In genomic region chr17:29014235-29014634, GRCm38 (mm10) we compare ENCODE assay signal across 17 mouse cellular contexts. TPM values are rescaled to one million over a fixed set of nuclear protein-coding genes. Genes with fewer than 3 reads are reported as not detected.
DNase-seq lines count a peak whose midpoint lies in the region; ATAC-seq lines count a peak whose summit lies in the region.
"Had no signal": no experiment of that assay in that cellular context is flagged by ENCODE, and none has a peak within 500 bp of the region (broad histone marks: within the 10 kb centered on the region; RNA-seq: fewer than 3 reads in every experiment).

No protein-coding gene starts in this region.

- no peak; the same call in 1 of the 2 replicates for ATAC-seq in heart, embryonic 11.5 days (replicated peaks; ENCODE audit: insufficient number of reproducible peaks, low FRiP score, low TSS enrichment)
- no peak for ATAC-seq in hindbrain, embryonic 11.5 days (ENCODE audit: low FRiP score)
- ATAC-seq: activated CD4-positive, CD25-positive, alpha-beta regulatory T cell, adult 4 months; CD4-positive, CD25-positive, alpha-beta regulatory T cell, adult 4 months; forebrain, embryonic 15.5 days had no signal

- DNase-seq in heart, postnatal 25 days (ENCODE audit: low spot score) = no peak
- DNase-seq in kidney, postnatal 4 days = peak; percentile 52 to 55
- DNase-seq in kidney, adult 18-20 months = no peak
- peak; percentile 77 for DNase-seq in NIH3T3 (ENCODE audit: low read depth)
- no peak for DNase-seq in embryonic facial prominence, embryonic 10.5 days (ENCODE audit: low spot score)
- DNase-seq in thymus, postnatal 10 days (ENCODE audit: low spot score in 2 of 2) = no peak
- no peak for DNase-seq in hindbrain, embryonic 11.5 days (ENCODE audit: low spot score)
- DNase-seq: cerebellum, postnatal 36 days; thymus, postnatal 14 days had no signal

- H3K4me2 ChIP-seq in heart, embryonic 11.5 days = no peak overlapping the region
- H3K4me2 ChIP-seq in hindbrain, embryonic 11.5 days (replicated peaks; ENCODE audit: low read depth, low read length) = no peak overlapping the region
- H3K4me2 ChIP-seq: forebrain, embryonic 15.5 days; hindbrain, embryonic 13.5 days; limb, embryonic 13.5 days; midbrain, embryonic 11.5 days had no signal

- H3K36me3 ChIP-seq in heart, embryonic 11.5 days (ENCODE audit: control insufficient read depth, insufficient read depth, low read length) = no peaks in the 10 kb centered on the region
- H3K36me3 ChIP-seq in embryonic facial prominence, embryonic 10.5 days (replicated peaks) = no peaks in the 10 kb centered on the region
- H3K36me3 ChIP-seq in hindbrain, embryonic 11.5 days (ENCODE audit: control insufficient read depth, insufficient read depth, low read length) = no peaks in the 10 kb centered on the region
- H3K36me3 ChIP-seq: forebrain, embryonic 15.5 days; hindbrain, embryonic 13.5 days; limb, embryonic 13.5 days had no signal

- H3K9ac ChIP-seq in heart, embryonic 11.5 days (ENCODE audit: low read depth, low read length) = no peak overlapping the region
- no peak overlapping the region for H3K9ac ChIP-seq in hindbrain, embryonic 11.5 days (ENCODE audit: low read depth, low read length)
- H3K9ac ChIP-seq: forebrain, embryonic 15.5 days; hindbrain, embryonic 13.5 days; limb, embryonic 13.5 days had no signal

- H3K9me3 ChIP-seq in heart, embryonic 11.5 days (replicated peaks; ENCODE audit: control insufficient read depth, low read length) = no peaks in the 10 kb centered on the region
- no peaks in the 10 kb centered on the region for H3K9me3 ChIP-seq in embryonic facial prominence, embryonic 10.5 days
- H3K9me3 ChIP-seq in hindbrain, embryonic 11.5 days (ENCODE audit: control insufficient read depth, low read length) = no peaks in the 10 kb centered on the region
- H3K9me3 ChIP-seq: forebrain, embryonic 15.5 days; hindbrain, embryonic 13.5 days; limb, embryonic 13.5 days had no signal

- no peaks in the 10 kb centered on the region for H3K4me1 ChIP-seq in heart, embryonic 11.5 days (ENCODE audit: control insufficient read depth, insufficient read depth, low read length)
- peaks cover 26% of the 10 kb centered on the region for H3K4me1 ChIP-seq in embryonic facial prominence, embryonic 10.5 days
- no peaks in the 10 kb centered on the region for H3K4me1 ChIP-seq in hindbrain, embryonic 11.5 days (replicated peaks; ENCODE audit: control insufficient read depth, insufficient read depth, low read length)
- H3K4me1 ChIP-seq: forebrain, embryonic 15.5 days; hindbrain, embryonic 13.5 days had no signal

- H3K27me3 ChIP-seq in heart, embryonic 11.5 days (ENCODE audit: control insufficient read depth, insufficient read depth, low read length) = no peaks in the 10 kb centered on the region
- H3K27me3 ChIP-seq in embryonic facial prominence, embryonic 10.5 days (replicated peaks; ENCODE audit: low read depth, poor library complexity, severe bottlenecking) = no peaks in the 10 kb centered on the region
- H3K27me3 ChIP-seq in hindbrain, embryonic 11.5 days (ENCODE audit: control insufficient read depth, insufficient read depth, low read length) = no peaks in the 10 kb centered on the region
- H3K27me3 ChIP-seq: forebrain, embryonic 15.5 days; hindbrain, embryonic 13.5 days; limb, embryonic 13.5 days had no signal

- 0 out of 2 replicates have a peak overlapping the region, but pooled peaks have one; percentile 22 for H3K27ac ChIP-seq in heart, embryonic 11.5 days (ENCODE audit: low read depth, low read length)
- H3K27ac ChIP-seq in embryonic facial prominence, embryonic 10.5 days (replicated peaks) = 0 out of 2 replicates have a peak overlapping the region, but pooled peaks have one; percentile 27
- no peak overlapping the region for H3K27ac ChIP-seq in hindbrain, embryonic 11.5 days (ENCODE audit: low read depth, low read length)
- H3K27ac ChIP-seq: forebrain, embryonic 15.5 days; hindbrain, embryonic 13.5 days; left cerebral cortex, adult 2 months; limb, embryonic 13.5 days had no signal

- intact Hi-C loops in heart, postnatal 25 days (cut with DNase I) = no loop called here

- H3K4me3 ChIP-seq in heart, embryonic 11.5 days (ENCODE audit: low read depth, low read length) = no peak overlapping the region
- no peak overlapping the region for H3K4me3 ChIP-seq in embryonic facial prominence, embryonic 10.5 days
- H3K4me3 ChIP-seq in hindbrain, embryonic 11.5 days (ENCODE audit: low read depth, low read length) = no peak overlapping the region
- H3K4me3 ChIP-seq: forebrain, embryonic 15.5 days; hindbrain, embryonic 13.5 days; left cerebral cortex, adult 2 months; limb, embryonic 13.5 days had no signal

RNA-seq across cellular contexts. Expression of gene Stk38, which starts 6.4 kb away (rescaled TPM):
- polyA plus RNA-seq in heart, embryonic 11.5 days (2014; fragmentation: Nextera tagmentation; extraction: Ambion mirVana) = 92.7 and 98.4 TPM in 2 replicates
- total RNA-seq in heart, postnatal 25 days (2021) = 10 to 100 TPM; 32.8 to 38.2 TPM
- polyA plus RNA-seq in embryonic facial prominence, embryonic 10.5 days (2016; fragmentation: Nextera tagmentation; extraction: Ambion mirVana) = 118 and 125 TPM in 2 replicates
- polyA plus RNA-seq in hindbrain, embryonic 11.5 days (2014; fragmentation: Nextera tagmentation; extraction: Ambion mirVana) = 141 and 151 TPM in 2 replicates

RNA-seq across cellular contexts. Expression of gene Srsf3, which starts 18.2 kb away (rescaled TPM):
- polyA plus RNA-seq in heart, embryonic 11.5 days (2014; fragmentation: Nextera tagmentation; extraction: Ambion mirVana) = 420 and 433 TPM in 2 replicates
- total RNA-seq in heart, postnatal 25 days (2021) = 10 to 100 TPM; 68.9 to 75.4 TPM
- polyA plus RNA-seq in embryonic facial prominence, embryonic 10.5 days (2016; fragmentation: Nextera tagmentation; extraction: Ambion mirVana) = 830 and 831 TPM in 2 replicates
- polyA plus RNA-seq in hindbrain, embryonic 11.5 days (2014; fragmentation: Nextera tagmentation; extraction: Ambion mirVana) = 847 and 854 TPM in 2 replicates

Comparison
In these comparisons a context has a peak if more than half of its experiments do, and no peak if none do; other contexts are left out.
1. DNase-seq: peak in kidney, postnatal 4 days (2 of 2) and NIH3T3 (single experiment); none in heart, postnatal 25 days (single experiment), kidney, adult 18-20 months (single experiment), embryonic facial prominence, embryonic 10.5 days (single experiment), thymus, postnatal 10 days (0 of 2) and hindbrain, embryonic 11.5 days (single experiment).